Mouse (Mus musculus): Measurements from ENCODE around the gene Ugt1a10.

DNA sequence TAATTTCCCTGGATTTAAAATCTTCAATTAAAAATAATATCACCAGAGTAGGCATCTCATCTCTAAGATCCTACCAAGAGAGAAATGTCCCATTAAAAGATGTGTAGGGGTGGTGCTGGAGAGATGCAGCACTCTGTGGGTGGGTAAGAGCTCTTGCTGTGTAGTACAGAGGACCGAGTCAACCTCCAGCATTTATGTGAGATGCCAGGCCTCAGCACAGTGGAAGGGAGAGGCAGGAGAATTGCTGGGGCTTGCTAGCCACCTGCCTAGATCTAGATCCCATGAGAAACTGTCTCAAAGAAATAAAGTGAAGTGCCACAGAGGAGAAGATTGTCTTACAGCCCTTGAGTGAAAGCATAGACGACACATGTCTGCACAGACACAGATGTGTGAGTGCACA, 161.4 kb downstream of the Ugt1a10 start:
- no peak for TF ChIP-seq POLR2A (IDR thresholded peaks at IDR 0.05; ENCODE audit: borderline replicate concordance, insufficient read depth, low read length)
- no peak for TF ChIP-seq CTCF (IDR thresholded peaks at IDR 0.05; ENCODE audit: borderline replicate concordance, insufficient read depth, low read depth, low read length)

Data from cerebellum, adult 2 months (tissue).